Mouse (Mus musculus) kidney, adult 9 months (tissue): ENCODE results near the gene Slitrk3.
"Not testable (repeated sequence)": the region's sequence is repeated elsewhere in the genome, so short reads cannot be mapped to it uniquely, and the experiment has no call there.

Experiments
- DNase-seq: peaks from one replicate; pipeline ENCODE4 v3.0.0; 2022

Slitrk3 gene

GRCm38 (mm10) chr3:73057197-73057811 is at the start of gene Slitrk3:
Slitrk3 (minus strand) TSS chr3:73057803.
- no peak for DNase-seq

DNA sequence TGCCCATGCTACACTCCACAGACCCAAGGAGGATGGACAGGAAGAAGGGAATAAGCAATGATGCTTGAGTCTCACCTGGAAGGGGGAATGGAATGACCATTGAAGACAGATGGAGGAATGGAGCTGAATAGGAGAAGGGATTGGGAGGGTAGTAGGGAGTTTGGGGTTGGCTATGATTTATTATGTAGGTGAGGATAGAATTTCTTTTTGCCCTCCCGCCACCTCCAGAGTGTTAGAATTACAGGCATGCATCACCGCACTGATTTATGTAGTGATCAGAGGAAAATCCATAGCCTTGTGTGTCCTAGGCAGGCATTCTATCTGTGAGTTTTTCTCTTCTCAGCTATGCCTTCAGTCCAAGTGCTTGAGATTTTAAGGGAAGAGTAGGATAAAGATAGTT is 36.8 kb upstream of the Slitrk3 start:
- DNase-seq, result not testable (repeated sequence)

GRCm38 (mm10) chr3:73084620-73085019 is 27.0 kb upstream of the Slitrk3 start:
- DNase-seq, result no peak

GRCm38 (mm10) chr3:73065823-73066755 is 8.5 kb upstream of the Slitrk3 start:
- peak; percentile 50 for DNase-seq

DNA sequence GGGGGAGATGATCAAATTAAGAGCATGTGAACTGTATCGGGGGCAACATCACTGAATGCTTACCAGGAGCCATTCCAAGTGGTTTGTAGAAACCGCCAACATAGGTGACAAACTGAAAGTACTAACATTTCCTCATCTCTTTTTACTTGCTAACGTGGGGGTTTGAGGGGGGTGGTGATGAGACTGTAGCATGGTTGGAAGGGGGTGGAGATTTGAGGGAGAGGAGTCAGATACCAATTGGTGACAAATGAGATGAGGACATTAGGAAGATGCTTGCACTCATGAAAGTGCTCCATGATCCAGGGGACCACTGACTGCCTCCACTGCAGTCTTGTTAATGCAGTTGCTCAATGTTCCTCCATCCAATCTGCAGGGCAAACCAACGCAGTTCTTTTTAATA is 587 bp upstream of the Slitrk3 start:
- DNase-seq, result no peak

GRCm38 (mm10) chr3:73056492-73057196 is 959 bp downstream of the Slitrk3 start:
- no peak for DNase-seq

- no peak for DNase-seq
These were observed 1.6 kb downstream of the Slitrk3 start for GRCm38 (mm10) chr3:73056044-73056438.

- no peak for DNase-seq
These were observed 2.1 kb downstream of the Slitrk3 start for GRCm38 (mm10) chr3:73055399-73056043.

GRCm38 (mm10) chr3:73053451-73053931 is 4.1 kb downstream of the Slitrk3 start:
- DNase-seq, result no peak

DNA sequence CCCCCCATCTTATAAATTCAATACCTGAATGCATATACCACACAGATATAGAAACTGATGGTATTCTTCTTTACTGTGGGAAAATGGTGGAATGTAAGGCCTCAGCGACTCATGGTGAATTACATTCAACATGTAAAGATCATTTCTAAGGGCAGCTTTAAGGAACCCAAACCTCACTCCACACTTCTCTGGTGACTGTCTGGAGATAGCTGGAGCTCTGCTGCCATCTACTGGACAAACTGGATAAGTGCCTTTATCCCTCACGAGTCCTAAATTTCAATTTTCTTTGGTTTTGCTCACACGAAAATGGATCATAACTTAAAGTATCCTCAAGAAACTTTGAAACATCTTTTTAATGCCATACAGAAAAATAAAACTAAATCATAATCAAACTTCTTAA is 11.4 kb downstream of the Slitrk3 start:
- peak; percentile 32 for DNase-seq

DNA sequence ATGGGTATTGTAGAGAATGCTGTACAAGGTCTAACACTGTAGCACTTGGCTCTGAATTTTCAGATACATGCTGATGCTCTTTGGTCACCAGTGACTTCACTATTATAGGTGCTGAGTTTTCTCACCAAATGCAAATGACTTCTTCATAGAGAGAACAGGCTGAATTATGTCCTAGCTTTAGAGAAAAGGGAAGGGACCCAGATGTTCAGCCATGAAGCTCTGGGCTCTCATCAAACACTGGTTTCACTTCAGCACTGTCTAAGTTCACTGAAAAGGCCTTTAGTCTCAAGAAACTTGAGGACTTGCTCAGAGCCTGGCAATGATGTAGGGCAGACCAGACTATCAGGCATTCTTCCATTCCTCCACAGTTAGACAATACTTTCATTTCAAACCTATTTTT is 15.3 kb downstream of the Slitrk3 start:
- no peak for DNase-seq

DNA sequence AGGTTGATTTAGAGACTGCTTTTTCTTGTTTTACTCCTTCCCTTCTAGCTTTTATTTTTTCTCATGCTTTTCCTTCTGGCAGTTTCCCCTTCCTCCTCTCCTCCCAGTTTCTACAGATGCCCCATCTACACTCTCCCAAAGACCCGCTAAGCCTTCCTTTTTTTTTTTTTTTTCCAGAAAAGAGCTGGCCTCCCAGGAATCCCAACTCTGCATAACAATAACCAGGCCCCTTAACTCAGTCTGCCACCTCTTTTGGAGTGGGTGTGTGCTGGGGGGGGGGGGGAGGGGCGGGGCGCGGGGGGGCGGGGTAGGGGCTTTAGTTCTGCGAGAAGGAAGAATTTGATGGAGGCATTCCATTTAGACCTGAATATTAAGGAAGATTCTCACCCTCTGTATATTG is 51.6 kb downstream of the Slitrk3 start:
- DNase-seq, result no peak

DNA sequence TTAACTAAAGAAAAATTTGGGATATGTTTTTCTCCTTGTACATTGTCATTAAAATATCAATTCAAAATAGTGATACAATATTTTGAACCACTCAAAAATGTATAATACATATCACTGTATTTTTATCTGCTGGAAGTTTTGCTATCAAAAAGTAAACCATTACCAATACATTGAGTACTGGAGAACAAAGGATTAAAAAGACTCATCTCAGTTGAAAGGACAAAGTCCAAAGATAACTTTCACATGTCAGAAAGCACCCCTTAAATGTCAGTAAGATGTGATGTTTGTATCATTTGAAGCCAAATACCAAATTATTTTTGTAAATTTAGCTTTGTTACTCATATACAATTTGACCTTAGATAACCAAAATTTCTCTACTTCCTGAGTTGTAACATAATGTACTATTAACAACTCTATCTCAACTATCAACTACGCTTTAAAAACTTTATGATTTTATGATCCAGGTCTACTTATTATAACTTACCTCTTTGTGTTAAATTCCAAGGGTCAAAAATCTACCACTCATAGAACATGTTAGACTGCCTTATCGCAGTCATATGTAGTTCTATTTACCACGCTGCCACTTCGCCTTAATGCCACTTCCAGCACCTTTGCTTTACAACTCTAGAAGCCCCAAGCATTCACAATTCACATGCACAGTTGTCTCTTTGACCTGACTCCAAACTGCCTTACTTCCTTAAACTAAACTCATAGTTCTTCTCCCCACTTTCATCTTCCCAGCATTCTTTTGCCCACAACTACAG is 54.5 kb downstream of the Slitrk3 start:
- DNase-seq, result no peak

GRCm38 (mm10) chr3:72997517-72997916 is 60.1 kb downstream of the Slitrk3 start:
- no peak for DNase-seq
